Mouse (Mus musculus): ENCODE results near the gene Ndufv3. TPM values are rescaled to one million over a fixed set of nuclear protein-coding genes. Genes with fewer than 3 reads are reported as not detected.

Ndufv3 gene
- total RNA-seq, 2 experiments from 2014 or later = 372 to 422 TPM

- DNase-seq = no peak
Measured at GRCm38 (mm10) chr17:31556253-31556652, 36.3 kb downstream of the Ndufv3 start.

DNA sequence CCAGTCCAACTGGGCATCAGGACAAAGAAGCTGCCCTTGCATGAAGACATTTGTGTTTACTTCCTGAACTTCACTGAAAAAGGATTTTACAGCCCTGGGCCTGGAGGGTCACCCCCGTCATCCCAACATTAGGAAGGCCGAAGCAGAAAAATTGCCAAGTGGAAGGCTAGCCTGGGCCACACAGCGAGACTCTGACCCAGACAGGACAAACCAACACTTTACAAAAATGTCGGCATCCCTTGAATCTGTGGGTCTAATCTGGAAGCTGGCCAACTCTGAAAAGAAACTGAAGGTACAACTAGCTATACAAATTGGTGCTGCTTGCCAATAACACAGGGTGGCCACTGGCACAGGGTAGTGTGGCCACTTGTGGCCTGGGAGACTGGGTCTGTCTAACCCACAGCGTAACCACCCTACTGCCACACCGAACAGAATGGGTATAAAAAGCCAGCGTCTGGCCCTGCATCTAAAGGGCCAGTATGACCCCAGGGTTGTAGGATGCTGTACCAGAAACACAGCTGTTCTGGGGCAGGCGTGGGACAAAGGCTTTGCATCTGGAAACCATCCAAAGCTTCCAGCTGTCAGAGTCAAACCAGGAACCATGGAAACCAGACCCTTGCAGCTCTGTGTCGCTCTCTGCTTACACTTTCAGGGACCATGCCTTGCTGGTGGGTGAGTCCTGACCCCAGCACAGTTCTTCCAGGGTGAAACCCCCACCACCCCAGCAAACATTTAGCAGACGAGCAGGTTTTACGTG lies 37.4 kb downstream of the Ndufv3 start:
- no peak for DNase-seq

GRCm38 (mm10) chr17:31557947-31558542 lies 38.1 kb downstream of the Ndufv3 start:
- DNase-seq = no peak

DNA sequence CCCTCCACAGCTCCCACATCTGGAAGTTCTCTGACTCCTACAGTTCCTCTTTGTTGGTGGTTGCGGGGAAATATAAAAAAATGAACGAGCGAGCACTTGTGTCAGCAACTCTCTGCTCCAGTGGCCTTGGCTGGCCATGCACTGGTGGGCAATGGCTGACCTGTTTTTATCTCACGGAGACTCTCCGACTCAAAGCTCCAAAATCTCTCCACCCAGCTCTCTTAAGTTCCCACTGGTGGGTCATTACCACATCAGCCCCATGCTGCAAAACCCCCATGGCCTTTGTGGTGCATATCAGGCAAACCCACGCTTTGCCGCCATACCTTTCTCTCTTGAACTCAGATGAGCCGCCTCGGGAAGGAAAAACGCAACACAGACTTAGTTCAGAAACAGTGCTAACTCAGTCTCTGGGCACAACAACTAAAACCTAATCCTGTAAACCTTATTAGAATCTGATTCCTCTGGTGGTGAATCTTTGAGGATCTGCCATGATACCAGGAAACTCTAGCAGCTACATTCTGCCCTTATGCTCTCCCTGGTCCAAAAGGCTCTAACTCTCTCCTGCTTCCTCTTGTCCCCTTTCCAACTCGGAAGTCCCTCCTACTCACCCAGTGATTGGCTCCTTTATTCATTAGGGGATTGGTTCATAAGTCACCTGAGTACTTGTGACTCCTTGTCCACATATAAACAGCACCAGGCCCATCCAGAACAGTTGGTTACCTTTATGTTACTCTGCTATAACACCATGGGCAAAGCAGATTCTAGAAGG lies 39.3 kb downstream of the Ndufv3 start:
- no peak for DNase-seq

DNA sequence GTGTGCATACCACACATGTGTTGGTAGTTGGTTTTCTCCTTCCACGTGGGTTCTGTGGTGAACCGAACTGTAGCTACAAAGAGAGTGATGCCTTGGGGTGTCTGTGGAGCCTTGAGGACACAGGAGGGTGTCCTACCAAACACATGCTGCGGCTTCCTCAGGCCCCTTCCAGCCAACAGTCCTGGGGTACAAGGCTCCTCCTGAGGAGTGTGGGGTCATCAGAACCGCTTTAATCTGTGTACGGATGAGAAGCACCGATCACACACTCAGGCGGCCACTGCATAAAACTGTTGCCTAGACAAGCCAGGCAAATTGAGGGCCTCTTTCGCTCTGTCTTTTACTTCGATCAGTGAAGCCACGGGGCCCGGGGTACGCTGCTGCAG lies 43.7 kb downstream of the Ndufv3 start:
- DNase-seq = peak; percentile 33 to 58

DNA sequence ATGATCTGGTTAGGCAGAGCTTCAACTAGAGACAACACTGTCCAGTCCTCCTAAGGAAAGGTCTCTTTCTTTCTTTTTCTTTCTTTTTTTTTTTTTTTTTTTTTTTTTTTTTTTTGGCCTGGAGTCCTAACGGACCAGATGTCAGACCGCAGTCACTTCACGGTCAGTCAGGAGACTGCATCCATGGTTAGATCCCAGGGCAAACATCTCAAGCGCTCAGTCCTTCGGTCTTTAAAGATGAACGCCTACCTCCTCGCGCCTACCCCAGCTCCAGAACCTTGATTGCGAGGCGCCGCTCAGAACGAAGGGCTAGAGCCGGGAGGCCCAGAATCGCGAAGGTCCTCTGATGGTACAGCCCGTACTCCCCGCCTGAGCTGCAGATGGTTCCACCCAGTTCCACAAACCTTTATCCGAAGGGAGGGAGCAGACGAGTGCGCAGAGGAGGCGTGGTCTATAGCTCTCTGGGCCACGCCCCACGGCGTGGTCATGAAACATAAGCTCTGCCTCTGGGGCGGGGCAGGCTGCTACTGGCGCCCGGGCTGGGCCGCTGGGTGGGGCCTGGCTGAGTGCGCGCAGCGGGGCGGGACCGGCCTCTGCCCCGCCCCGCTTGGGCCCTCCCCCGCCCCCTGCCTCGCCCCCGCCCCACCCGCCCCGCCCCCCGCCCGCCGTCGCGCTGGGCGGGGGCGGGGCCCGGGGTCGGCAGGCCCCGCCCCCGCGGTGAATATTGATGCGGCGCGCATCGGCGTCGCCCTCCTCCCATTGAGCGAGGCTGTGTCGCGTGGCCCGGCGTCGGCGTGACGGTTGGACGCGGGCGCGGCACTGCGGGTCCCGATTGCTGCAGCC lies 44.3 kb downstream of the Ndufv3 start, which contains the start of gene Pknox1:
TSS of gene Pknox1 (plus strand) at position 720 of the 843 bp plus-strand sequence.
- DNase-seq = peak; percentile 98 to 99

DNA sequence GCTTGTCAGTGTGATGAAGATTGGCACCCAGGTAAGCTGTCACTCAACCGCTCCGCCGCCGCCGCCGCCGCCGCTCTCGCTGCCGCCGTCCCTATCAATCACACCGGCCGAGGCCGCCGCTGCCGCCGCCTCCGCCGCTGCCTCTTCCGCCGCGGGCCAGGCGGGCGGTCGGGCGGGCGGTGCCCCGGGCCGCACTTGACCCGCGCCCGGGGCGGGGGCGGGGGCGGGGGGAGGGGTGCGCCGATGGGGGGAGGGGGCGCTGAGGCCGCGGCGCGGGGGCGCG lies 44.9 kb downstream of the Ndufv3 start:
- no peak for DNase-seq

- DNase-seq = peak; percentile 62 to 77
Measured at GRCm38 (mm10) chr17:31565141-31566056, 45.5 kb downstream of the Ndufv3 start.

DNA sequence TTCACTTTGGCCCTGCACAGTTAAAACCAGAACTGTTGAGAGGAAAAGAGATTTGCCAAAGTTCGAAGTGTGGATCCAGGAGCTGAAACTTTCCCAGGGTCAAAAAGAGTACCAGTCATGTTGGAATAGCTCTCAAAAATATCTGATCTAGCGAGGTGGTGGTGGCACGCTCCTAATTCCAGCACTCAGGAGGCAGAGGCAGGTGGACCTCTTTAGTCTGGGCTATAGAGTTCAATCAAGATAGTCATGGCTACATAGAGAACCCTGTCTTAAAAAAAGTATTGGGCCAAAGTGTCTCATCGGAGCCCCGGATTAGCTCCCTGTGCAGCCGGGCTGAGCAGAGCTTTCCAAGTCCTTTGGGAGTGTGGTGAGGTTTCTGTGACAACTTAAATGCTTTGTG lies 46.4 kb downstream of the Ndufv3 start:
- no peak for DNase-seq

DNA sequence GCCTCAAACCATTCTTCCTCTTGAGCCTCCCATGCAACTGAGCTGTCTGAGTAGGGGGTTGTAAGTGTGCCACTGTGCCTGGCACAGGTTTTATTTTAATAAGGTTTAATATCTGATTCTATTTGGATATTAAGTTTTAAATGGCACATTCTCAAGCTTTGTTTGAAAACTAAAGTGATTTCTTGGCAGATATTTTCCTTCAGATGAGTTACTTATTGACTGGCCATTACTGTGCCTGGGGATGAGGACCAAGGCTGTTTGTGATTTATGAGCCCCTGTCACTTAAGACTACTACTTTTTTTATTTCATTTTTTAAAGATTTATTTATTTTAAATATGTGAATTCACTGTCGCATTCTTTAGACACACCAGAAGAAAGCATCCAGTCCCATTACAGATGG lies 49.8 kb downstream of the Ndufv3 start:
- DNase-seq = no peak

DNA sequence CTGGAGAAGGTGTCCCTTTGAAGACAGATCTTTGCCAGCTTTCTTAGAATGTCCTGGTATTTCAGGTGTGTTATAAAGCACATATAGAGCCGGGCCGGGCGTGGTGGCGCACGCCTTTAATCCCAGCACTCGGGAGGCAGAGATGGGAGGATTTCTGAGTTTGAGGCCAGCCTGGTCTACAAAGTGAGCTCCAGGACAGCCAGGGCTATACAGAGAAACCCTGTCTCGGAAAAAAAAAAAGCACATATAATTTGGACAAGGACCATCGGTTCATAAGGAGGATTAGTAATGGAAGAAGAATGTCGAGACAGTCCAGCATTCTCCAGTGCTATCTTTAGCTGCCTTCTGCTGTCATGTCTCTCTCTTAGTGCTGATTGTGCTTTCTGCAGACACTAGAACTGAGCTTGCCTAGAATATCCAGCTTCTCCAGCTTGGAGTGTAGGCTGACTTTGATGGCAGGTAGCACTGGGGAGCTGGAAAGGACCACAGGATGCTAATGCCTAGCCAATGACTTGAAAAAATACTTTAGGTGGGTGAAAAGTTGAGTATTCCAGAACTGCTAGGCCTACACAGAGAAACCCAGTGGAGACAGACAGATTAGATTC lies 50.5 kb downstream of the Ndufv3 start:
- DNase-seq = peak in 1 of 2 experiments; percentile 34

- no peak for DNase-seq
Measured at GRCm38 (mm10) chr17:31571689-31572088, 51.8 kb downstream of the Ndufv3 start.

DNA sequence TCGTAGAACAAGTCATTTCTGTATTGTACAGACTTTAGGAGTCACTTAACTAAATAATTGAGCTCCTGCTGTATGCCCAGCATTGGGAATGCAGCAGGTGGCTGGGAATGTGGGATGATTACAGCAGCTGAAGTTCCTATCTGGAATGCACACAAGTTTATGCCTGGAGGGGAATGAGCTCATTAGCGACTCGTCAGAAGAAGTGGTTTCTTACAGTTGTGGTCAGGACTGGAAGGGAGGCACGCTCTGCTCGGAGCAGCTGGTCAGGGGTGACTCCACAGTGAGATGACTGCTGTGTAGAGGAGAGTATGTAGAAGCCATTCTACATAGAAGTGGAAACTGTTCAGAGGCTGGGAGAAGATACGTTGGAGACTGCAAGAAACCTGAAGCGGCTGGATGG lies 54.7 kb downstream of the Ndufv3 start:
- no peak for DNase-seq

GRCm38 (mm10) chr17:31576394-31577175 lies 56.7 kb downstream of the Ndufv3 start:
- no peak for DNase-seq

- DNase-seq = no peak
Measured at GRCm38 (mm10) chr17:31580344-31580743, 60.4 kb downstream of the Ndufv3 start.

Small RNA genes within 50 kb of the gene (microRNA-seq; reads per million reads assigned to microRNA genes)
- not detected for gene Gm24970

Other genes starting within 250 kb of the Ndufv3 start
- gene Rsph1, start 242.7 kb upstream of the Ndufv3 start, total RNA-seq (2021) = 1 to 10 TPM; 4.8 to 5.2 TPM
- 1 to 10 TPM; 7.0 to 9.8 TPM for gene Slc37a1, start 233.3 kb upstream of the Ndufv3 start, total RNA-seq (2021)
- gene Pde9a, start 133.9 kb upstream of the Ndufv3 start, total RNA-seq (2021) = 1 to 10 TPM; 3.2 to 3.7 TPM
- 10 to 100 TPM; 20.5 to 24.0 TPM for gene Wdr4, start 135 bp upstream of the Ndufv3 start, total RNA-seq (2021)
- gene Pknox1, start 44.6 kb downstream of the Ndufv3 start, total RNA-seq (2021) = 10 to 100 TPM; 19.9 to 24.0 TPM
- gene Cbs, start 117.1 kb downstream of the Ndufv3 start, total RNA-seq (2021) = 1 to 10 TPM; 2.3 to 6.1 TPM
- 100 to 1,000 TPM; 158 to 159 TPM for gene U2af1, start 138.8 kb downstream of the Ndufv3 start, total RNA-seq (2021)
- gene Cryaa, start 157.7 kb downstream of the Ndufv3 start, total RNA-seq (2021) = not detected